Mouse (Mus musculus): ENCODE data around the gene Ddr2. TPM values are rescaled to one million over a fixed set of nuclear protein-coding genes. Genes with fewer than 3 reads are reported as not detected.

The Ddr2 gene
- total and polyA plus RNA-seq, 3 experiments: 0.17 to 0.37 (median 0.30) TPM

GRCm38 (mm10) chr1:169951561-169951960 is 159.0 kb downstream of the Ddr2 start:
- Histone ChIP-seq H3K27me3 (replicated peaks) (no peaks in the 10 kb centered on the region), H3K36me3 (replicated peaks in 1 of 2; ENCODE audit: control insufficient read depth in 1 of 2, insufficient read depth in 1 of 2, low read length in 1 of 2) (peaks cover 4 to 55% of the 10 kb centered on the region in 2 experiments), H3K4me2 (ENCODE audit: insufficient read depth, low read depth, poor library complexity, severe bottlenecking) (no peak overlapping the region), H3K79me2 (replicated peaks; ENCODE audit: control insufficient read depth, extremely low read depth, insufficient read depth, poor library complexity, severe bottlenecking) (no peaks in the 10 kb centered on the region), H3K9me3 (replicated peaks; ENCODE audit: low read length) (peaks cover 2% of the 10 kb centered on the region), H3K4me1 (ENCODE audit: control insufficient read depth in 1 of 2, insufficient read depth in 2 of 2) (no peaks in the 10 kb centered on the region), H3K27ac (ENCODE audit: insufficient read depth, low read depth) (no peak overlapping the region), H3K4me3 (replicated peaks in 1 of 3; ENCODE audit: low read depth in 2 of 3, low read length in 2 of 3, poor library complexity in 1 of 3) (no peak overlapping the region), H3K9ac (ENCODE audit: insufficient read depth, low read depth) (no peak overlapping the region)
- in situ Hi-C loops (cut with MboI; ENCODE audit: low pct_ligation_motif_present, low pct_unique_long_range_greater_than_20kb, low sequenced_read_pairs): no loop called here
- dilution Hi-C loops (cut with MboI; ENCODE audit: extremely low pct_ligation_motif_present, extremely low pct_unique_long_range_greater_than_20kb, low sequenced_read_pairs): no loop called here
- DNase-seq (ENCODE audit: extremely low read depth): no peak
- TF ChIP-seq MEF2A (IDR thresholded peaks at IDR 0.05; ENCODE audit: borderline replicate concordance, low read depth, low read length): no peak

GRCm38 (mm10) chr1:169950651-169951050 is 159.9 kb downstream of the Ddr2 start:
- in situ Hi-C loops (cut with MboI; ENCODE audit: low pct_ligation_motif_present, low pct_unique_long_range_greater_than_20kb, low sequenced_read_pairs): no loop called here
- H3K4me3 ChIP-seq (replicated peaks in 1 of 3; ENCODE audit: low read depth in 2 of 3, low read length in 2 of 3, poor library complexity in 1 of 3): no peak overlapping the region

GRCm38 (mm10) chr1:169949981-169950380 is 160.6 kb downstream of the Ddr2 start:
- Histone ChIP-seq H3K4me2 (ENCODE audit: insufficient read depth, low read depth, poor library complexity, severe bottlenecking) (no peak overlapping the region), H3K36me3 (replicated peaks in 1 of 2; ENCODE audit: control insufficient read depth in 1 of 2, insufficient read depth in 1 of 2, low read length in 1 of 2) (peaks cover 4 to 40% of the 10 kb centered on the region in 2 experiments), H3K4me3 (replicated peaks in 1 of 3; ENCODE audit: low read depth in 2 of 3, low read length in 2 of 3, poor library complexity in 1 of 3) (no peak overlapping the region), H3K79me2 (replicated peaks; ENCODE audit: control insufficient read depth, extremely low read depth, insufficient read depth, poor library complexity, severe bottlenecking) (no peaks in the 10 kb centered on the region), H3K27ac (ENCODE audit: insufficient read depth, low read depth) (no peak overlapping the region), H3K27me3 (replicated peaks) (no peaks in the 10 kb centered on the region), H3K4me1 (ENCODE audit: control insufficient read depth in 1 of 2, insufficient read depth in 2 of 2) (no peaks in the 10 kb centered on the region), H3K9me3 (replicated peaks; ENCODE audit: low read length) (peaks cover 2% of the 10 kb centered on the region), H3K9ac (ENCODE audit: insufficient read depth, low read depth) (no peak overlapping the region)
- TF ChIP-seq USF2 (conservative IDR thresholded peaks at IDR 0.05; ENCODE audit: low read depth, low read length) (no peak), ZNF384 (IDR thresholded peaks at IDR 0.05; ENCODE audit: low read depth, low read length) (no peak), CHD2 (IDR thresholded peaks at IDR 0.05; ENCODE audit: low read length) (no peak), TCF12 (IDR thresholded peaks at IDR 0.05; ENCODE audit: low read depth, low read length) (no peak), TBP (conservative IDR thresholded peaks at IDR 0.05; ENCODE audit: low read depth, low read length) (no peak), ZC3H11A (IDR thresholded peaks at IDR 0.05; ENCODE audit: low read depth, low read length) (no peak), MAX (IDR thresholded peaks at IDR 0.05; ENCODE audit: low read length) (no peak), CHD1 (IDR thresholded peaks at IDR 0.05; ENCODE audit: low read depth, low read length) (no peak), JUND (conservative IDR thresholded peaks at IDR 0.05; ENCODE audit: low read depth, low read length) (no peak), MAFK (IDR thresholded peaks at IDR 0.05; ENCODE audit: insufficient replicate concordance, low read length) (no peak), MXI1 (IDR thresholded peaks at IDR 0.05; ENCODE audit: low read depth, low read length) (no peak), SMC3 (IDR thresholded peaks at IDR 0.05; ENCODE audit: low read depth, low read length) (no peak), MAZ (IDR thresholded peaks at IDR 0.05; ENCODE audit: low read depth, low read length) (no peak), GABPA (IDR thresholded peaks at IDR 0.05; ENCODE audit: insufficient replicate concordance, low read depth, low read length) (no peak), MYC (IDR thresholded peaks at IDR 0.05; ENCODE audit: low read depth, low read length) (no peak), ZMIZ1 (IDR thresholded peaks at IDR 0.05; ENCODE audit: low read depth, low read length) (no peak), ZKSCAN1 (IDR thresholded peaks at IDR 0.05; ENCODE audit: borderline replicate concordance, low read depth, low read length) (no peak), KAT2A (IDR thresholded peaks at IDR 0.05; ENCODE audit: insufficient replicate concordance, low read length) (no peak)
- no peak for DNase-seq (ENCODE audit: extremely low read depth)
- dilution Hi-C loops (cut with MboI; ENCODE audit: extremely low pct_ligation_motif_present, extremely low pct_unique_long_range_greater_than_20kb, low sequenced_read_pairs): no loop called here
- in situ Hi-C loops (cut with MboI; ENCODE audit: low pct_ligation_motif_present, low pct_unique_long_range_greater_than_20kb, low sequenced_read_pairs): loop anchor here (10.0 kb wide), 1 partner anchor 185 kb away; no protein-coding TSS in a partner anchor

More at GRCm38 (mm10) chr1:169950651-169951050, 159.9 kb downstream of the Ddr2 start:
- no peaks in the 10 kb centered on the region for H3K4me1 ChIP-seq (ENCODE audit: control insufficient read depth in 1 of 2, insufficient read depth in 2 of 2)
- no peak overlapping the region for H3K9ac ChIP-seq (ENCODE audit: insufficient read depth, low read depth)
- peak; percentile 31 for TF ChIP-seq SMC3 (IDR thresholded peaks at IDR 0.05; ENCODE audit: low read depth, low read length)
- TF ChIP-seq MXI1 (IDR thresholded peaks at IDR 0.05; ENCODE audit: low read depth, low read length): no peak
- peak; percentile 40 for TF ChIP-seq RAD21 (IDR thresholded peaks at IDR 0.05; ENCODE audit: low read depth, low read length)
- TF ChIP-seq CTCF (conservative IDR thresholded peaks at IDR 0.05 in 1 of 2, IDR thresholded peaks at IDR 0.05 in 1 of 2; ENCODE audit: low read depth in 2 of 2, low read length in 2 of 2): peak in 1 of 2 experiments; percentile 50; a peak in 3 of 4 replicates
- TF ChIP-seq MEF2A (IDR thresholded peaks at IDR 0.05; ENCODE audit: borderline replicate concordance, low read depth, low read length): no peak
- peaks cover 4 to 46% of the 10 kb centered on the region in 2 experiments for H3K36me3 ChIP-seq (replicated peaks in 1 of 2; ENCODE audit: control insufficient read depth in 1 of 2, insufficient read depth in 1 of 2, low read length in 1 of 2)
- no peak overlapping the region for H3K4me2 ChIP-seq (ENCODE audit: insufficient read depth, low read depth, poor library complexity, severe bottlenecking)
- H3K27ac ChIP-seq (ENCODE audit: insufficient read depth, low read depth): no peak overlapping the region
- H3K9me3 ChIP-seq (replicated peaks; ENCODE audit: low read length): peaks cover 2% of the 10 kb centered on the region
- DNase-seq (ENCODE audit: extremely low read depth): no peak
- dilution Hi-C loops (cut with MboI; ENCODE audit: extremely low pct_ligation_motif_present, extremely low pct_unique_long_range_greater_than_20kb, low sequenced_read_pairs): no loop called here
- no peaks in the 10 kb centered on the region for H3K79me2 ChIP-seq (replicated peaks; ENCODE audit: control insufficient read depth, extremely low read depth, insufficient read depth, poor library complexity, severe bottlenecking)
- H3K27me3 ChIP-seq (replicated peaks): no peaks in the 10 kb centered on the region

All from CH12.LX (cell line).